Mouse (Mus musculus): ENCODE measurements around the gene Snrpf.

DNA sequence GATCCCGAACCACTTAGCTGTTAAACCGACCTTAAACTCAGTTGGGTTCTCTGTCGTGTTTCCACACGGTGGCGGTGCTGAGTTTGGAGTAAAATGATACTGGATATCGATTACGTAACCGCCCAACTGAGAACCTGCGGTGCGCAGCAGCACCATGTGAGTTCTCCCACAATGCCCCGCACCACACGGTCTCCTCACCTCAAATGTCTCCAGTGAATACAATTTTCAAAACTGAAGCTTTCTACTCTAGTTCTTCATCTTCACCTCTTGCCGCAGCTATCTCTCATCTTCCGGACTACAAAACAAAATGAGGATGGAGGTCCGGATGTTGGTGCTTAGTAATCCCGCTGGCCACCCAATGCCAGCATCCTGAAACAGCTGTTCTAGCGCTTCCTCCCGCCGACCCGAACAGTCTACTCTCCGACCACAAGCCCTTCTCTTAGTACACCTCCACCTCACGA is 4.5 kb upstream of the Snrpf start:
- TF ChIP-seq CTCF (IDR thresholded peaks at IDR 0.05; ENCODE audit: borderline replicate concordance, control insufficient read depth, extremely low read depth, insufficient read depth, low read length, poor library complexity) (peak; percentile 58; the same call in 1 of the 2 replicates), POLR2A (IDR thresholded peaks at IDR 0.05; ENCODE audit: control insufficient read depth, extremely low read depth, insufficient read depth, low read length, poor library complexity) (no peak)
